Mouse (Mus musculus): ENCODE measurements around the gene Kcnb1. TPM values are rescaled to one million over a fixed set of nuclear protein-coding genes. Genes with fewer than 3 reads are reported as not detected.

Kcnb1 gene
- polyA plus RNA-seq, 1 experiment from 2014 or later, result 2.5 TPM

- Histone ChIP-seq H3K4me1 (ENCODE audit: control insufficient read depth, insufficient read depth, low read length) (no peaks in the 10 kb centered on the region), H3K4me3 (ENCODE audit: low read depth, low read length) (no peak overlapping the region), H3K4me2 (replicated peaks; ENCODE audit: low read depth, low read length) (no peak overlapping the region), H3K27ac (ENCODE audit: low read length) (no peak overlapping the region), H3K9me3 (ENCODE audit: control insufficient read depth, low read depth, low read length) (no peaks in the 10 kb centered on the region), H3K9ac (replicated peaks; ENCODE audit: low read depth, low read length) (no peak overlapping the region), H3K36me3 (ENCODE audit: control insufficient read depth, insufficient read depth, low read length) (no peaks in the 10 kb centered on the region), H3K27me3 (ENCODE audit: control insufficient read depth, insufficient read depth, low read length) (no peaks in the 10 kb centered on the region)
- WGBS, result 69% methylated on average over 7 of the region's 7 CpGs
- no peak for ATAC-seq (ENCODE audit: insufficient number of reproducible peaks, insufficient read depth, low FRiP score, low read depth)
These were observed 77.7 kb downstream of the Kcnb1 start for GRCm38 (mm10) chr2:167112259-167112658.

GRCm38 (mm10) chr2:167109506-167109905, 80.4 kb downstream of the Kcnb1 start:
- Histone ChIP-seq H3K4me3 (ENCODE audit: low read depth, low read length) (no peak overlapping the region), H3K9me3 (ENCODE audit: control insufficient read depth, low read depth, low read length) (no peaks in the 10 kb centered on the region), H3K4me1 (ENCODE audit: control insufficient read depth, insufficient read depth, low read length) (no peaks in the 10 kb centered on the region), H3K27me3 (ENCODE audit: control insufficient read depth, insufficient read depth, low read length) (no peaks in the 10 kb centered on the region), H3K4me2 (replicated peaks; ENCODE audit: low read depth, low read length) (no peak overlapping the region), H3K27ac (ENCODE audit: low read length) (no peak overlapping the region), H3K36me3 (ENCODE audit: control insufficient read depth, insufficient read depth, low read length) (no peaks in the 10 kb centered on the region), H3K9ac (replicated peaks; ENCODE audit: low read depth, low read length) (no peak overlapping the region)
- 72% methylated on average over 8 of the region's 8 CpGs for WGBS
- ATAC-seq (ENCODE audit: insufficient number of reproducible peaks, insufficient read depth, low FRiP score, low read depth), result no peak

- Histone ChIP-seq H3K4me1 (ENCODE audit: control insufficient read depth, insufficient read depth, low read length) (no peaks in the 10 kb centered on the region), H3K36me3 (ENCODE audit: control insufficient read depth, insufficient read depth, low read length) (no peaks in the 10 kb centered on the region), H3K4me2 (replicated peaks; ENCODE audit: low read depth, low read length) (no peak overlapping the region), H3K4me3 (ENCODE audit: low read depth, low read length) (no peak overlapping the region), H3K9me3 (ENCODE audit: control insufficient read depth, low read depth, low read length) (no peaks in the 10 kb centered on the region), H3K27me3 (ENCODE audit: control insufficient read depth, insufficient read depth, low read length) (no peaks in the 10 kb centered on the region), H3K9ac (replicated peaks; ENCODE audit: low read depth, low read length) (no peak overlapping the region), H3K27ac (ENCODE audit: low read length) (no peak overlapping the region)
- ATAC-seq (ENCODE audit: insufficient number of reproducible peaks, insufficient read depth, low FRiP score, low read depth), result no peak
- WGBS, result 51% methylated on average over 7 of the region's 7 CpGs
These were observed 86.4 kb downstream of the Kcnb1 start for GRCm38 (mm10) chr2:167103546-167103945.

- Histone ChIP-seq H3K9me3 (ENCODE audit: control insufficient read depth, low read depth, low read length) (no peaks in the 10 kb centered on the region), H3K27me3 (ENCODE audit: control insufficient read depth, insufficient read depth, low read length) (no peaks in the 10 kb centered on the region), H3K4me3 (ENCODE audit: low read depth, low read length) (no peak overlapping the region), H3K4me2 (replicated peaks; ENCODE audit: low read depth, low read length) (no peak overlapping the region), H3K27ac (ENCODE audit: low read length) (no peak overlapping the region), H3K36me3 (ENCODE audit: control insufficient read depth, insufficient read depth, low read length) (no peaks in the 10 kb centered on the region), H3K4me1 (ENCODE audit: control insufficient read depth, insufficient read depth, low read length) (no peaks in the 10 kb centered on the region), H3K9ac (replicated peaks; ENCODE audit: low read depth, low read length) (no peak overlapping the region)
- 73% methylated on average over 17 of the region's 17 CpGs for WGBS
- ATAC-seq (ENCODE audit: insufficient number of reproducible peaks, insufficient read depth, low FRiP score, low read depth), result no peak
These were observed 88.1 kb downstream of the Kcnb1 start for GRCm38 (mm10) chr2:167101743-167102441.

- ATAC-seq (ENCODE audit: insufficient number of reproducible peaks, insufficient read depth, low FRiP score, low read depth), result no peak
- no peaks in the 10 kb centered on the region for H3K9me3 ChIP-seq (ENCODE audit: control insufficient read depth, low read depth, low read length)
- no peak overlapping the region for H3K4me3 ChIP-seq (ENCODE audit: low read depth, low read length)
- H3K9ac ChIP-seq (replicated peaks; ENCODE audit: low read depth, low read length), result no peak overlapping the region
- H3K27ac ChIP-seq (ENCODE audit: low read length), result no peak overlapping the region
- H3K4me1 ChIP-seq (ENCODE audit: control insufficient read depth, insufficient read depth, low read length), result no peaks in the 10 kb centered on the region
- WGBS, result 92% methylated on average over 4 of the region's 4 CpGs
- H3K4me2 ChIP-seq (replicated peaks; ENCODE audit: low read depth, low read length), result no peak overlapping the region
- H3K36me3 ChIP-seq (ENCODE audit: control insufficient read depth, insufficient read depth, low read length), result no peaks in the 10 kb centered on the region
- no peaks in the 10 kb centered on the region for H3K27me3 ChIP-seq (ENCODE audit: control insufficient read depth, insufficient read depth, low read length)
These were observed 95.3 kb downstream of the Kcnb1 start for GRCm38 (mm10) chr2:167094688-167095087.

GRCm38 (mm10) chr2:167093171-167093900, 96.6 kb downstream of the Kcnb1 start:
- Histone ChIP-seq H3K4me3 (ENCODE audit: low read depth, low read length) (no peak overlapping the region), H3K27ac (ENCODE audit: low read length) (no peak overlapping the region), H3K9ac (replicated peaks; ENCODE audit: low read depth, low read length) (no peak overlapping the region), H3K9me3 (ENCODE audit: control insufficient read depth, low read depth, low read length) (no peaks in the 10 kb centered on the region), H3K4me1 (ENCODE audit: control insufficient read depth, insufficient read depth, low read length) (no peaks in the 10 kb centered on the region), H3K4me2 (replicated peaks; ENCODE audit: low read depth, low read length) (no peak overlapping the region), H3K27me3 (ENCODE audit: control insufficient read depth, insufficient read depth, low read length) (no peaks in the 10 kb centered on the region), H3K36me3 (ENCODE audit: control insufficient read depth, insufficient read depth, low read length) (no peaks in the 10 kb centered on the region)
- 84% methylated on average over 13 of the region's 13 CpGs for WGBS
- ATAC-seq (ENCODE audit: insufficient number of reproducible peaks, insufficient read depth, low FRiP score, low read depth), result no peak

GRCm38 (mm10) chr2:167090271-167090670, 99.7 kb downstream of the Kcnb1 start:
- 87% methylated on average over 1 of the region's 1 CpGs for WGBS
- H3K4me1 ChIP-seq (ENCODE audit: control insufficient read depth, insufficient read depth, low read length), result no peaks in the 10 kb centered on the region
- no peak for ATAC-seq (ENCODE audit: insufficient number of reproducible peaks, insufficient read depth, low FRiP score, low read depth)

GRCm38 (mm10) chr2:167086836-167087235, 103.1 kb downstream of the Kcnb1 start:
- Histone ChIP-seq H3K9ac (replicated peaks; ENCODE audit: low read depth, low read length) (no peak overlapping the region), H3K4me2 (replicated peaks; ENCODE audit: low read depth, low read length) (no peak overlapping the region), H3K9me3 (ENCODE audit: control insufficient read depth, low read depth, low read length) (no peaks in the 10 kb centered on the region), H3K36me3 (ENCODE audit: control insufficient read depth, insufficient read depth, low read length) (no peaks in the 10 kb centered on the region), H3K27ac (ENCODE audit: low read length) (no peak overlapping the region), H3K4me1 (ENCODE audit: control insufficient read depth, insufficient read depth, low read length) (no peaks in the 10 kb centered on the region), H3K27me3 (ENCODE audit: control insufficient read depth, insufficient read depth, low read length) (no peaks in the 10 kb centered on the region), H3K4me3 (ENCODE audit: low read depth, low read length) (no peak overlapping the region)
- 48% methylated on average over 5 of the region's 5 CpGs for WGBS
- ATAC-seq (ENCODE audit: insufficient number of reproducible peaks, insufficient read depth, low FRiP score, low read depth), result no peak

More at GRCm38 (mm10) chr2:167090271-167090670, 99.7 kb downstream of the Kcnb1 start:
- Histone ChIP-seq H3K36me3 (ENCODE audit: control insufficient read depth, insufficient read depth, low read length) (no peaks in the 10 kb centered on the region), H3K9me3 (ENCODE audit: control insufficient read depth, low read depth, low read length) (no peaks in the 10 kb centered on the region), H3K4me3 (ENCODE audit: low read depth, low read length) (no peak overlapping the region), H3K27me3 (ENCODE audit: control insufficient read depth, insufficient read depth, low read length) (no peaks in the 10 kb centered on the region), H3K4me2 (replicated peaks; ENCODE audit: low read depth, low read length) (no peak overlapping the region), H3K27ac (ENCODE audit: low read length) (no peak overlapping the region), H3K9ac (replicated peaks; ENCODE audit: low read depth, low read length) (no peak overlapping the region)

All from stomach, embryonic 14.5 days (tissue).